Mouse (Mus musculus): ENCODE results near the gene Bicdl2. TPM values are rescaled to one million over a fixed set of nuclear protein-coding genes. Genes with fewer than 3 reads are reported as not detected.

Gene Bicdl2
- polyA plus RNA-seq, 1 experiment from 2014 or later = not detected

- under 1% methylated on average over 34 of the region's 34 CpGs for WGBS
- Histone ChIP-seq H3K4me2 (ENCODE audit: low read depth) (peak within 1 kb of the TSS; percentile 71), H3K27me3 (ENCODE audit: control insufficient read depth, insufficient read depth, low read length) (peaks cover 58% of the 10 kb centered on the region), H3K27ac (ENCODE audit: low read depth, low read length) (no peak within 1 kb of the TSS), H3K9me3 (ENCODE audit: control insufficient read depth, low read length) (no peaks in the 10 kb centered on the region), H3K9ac (ENCODE audit: low read length) (peak within 1 kb of the TSS; percentile 2), H3K4me1 (ENCODE audit: control insufficient read depth, insufficient read depth, low read length) (peaks cover 15% of the 10 kb centered on the region), H3K4me3 (ENCODE audit: low read depth, low read length) (peak within 1 kb of the TSS; percentile 35), H3K36me3 (ENCODE audit: control insufficient read depth, insufficient read depth, low read length) (no peaks in the 10 kb centered on the region)
- ATAC-seq (ENCODE audit: insufficient read depth, low FRiP score, low TSS enrichment) (peak; percentile 22; the same call in 1 of the 2 replicates), DNase-seq (ENCODE audit: low spot score) (peak; percentile 91)
These were observed 17.0 kb downstream of the Bicdl2 start, which contains the start of gene Tnfrsf12a for GRCm38 (mm10) chr17:23677236-23677679. TSS of gene Tnfrsf12a (minus strand) at chr17:23677468.

- no peaks in the 10 kb centered on the region for H3K9me3 ChIP-seq (ENCODE audit: control insufficient read depth, low read length)
- no peak within 1 kb of the TSS for H3K27ac ChIP-seq (ENCODE audit: low read depth, low read length)
- no peak within 1 kb of the TSS for H3K9ac ChIP-seq (ENCODE audit: low read length)
- H3K4me3 ChIP-seq (ENCODE audit: low read depth, low read length) = peak within 1 kb of the TSS; percentile 10; the same call in 1 of the 2 replicates
- ATAC-seq (ENCODE audit: insufficient read depth, low FRiP score, low TSS enrichment) (no peak), DNase-seq (ENCODE audit: low spot score) (no peak)
- H3K4me1 ChIP-seq (ENCODE audit: control insufficient read depth, insufficient read depth, low read length) = peaks cover 13% of the 10 kb centered on the region
- whole genome bisulfite sequencing = 2% methylated on average over 37 of the region's 38 CpGs
- H3K36me3 ChIP-seq (ENCODE audit: control insufficient read depth, insufficient read depth, low read length) = no peaks in the 10 kb centered on the region
- H3K27me3 ChIP-seq (ENCODE audit: control insufficient read depth, insufficient read depth, low read length) = peaks cover 71% of the 10 kb centered on the region
- H3K4me2 ChIP-seq (ENCODE audit: low read depth) = 0 out of 2 replicates have a peak within 1 kb of the TSS, but pooled peaks have one; percentile 2
These were observed 19.0 kb downstream of the Bicdl2 start, which contains the start of gene Cldn6 for GRCm38 (mm10) chr17:23679127-23679835. TSS of gene Cldn6 (plus strand) at chr17:23679249.

GRCm38 (mm10) chr17:23680336-23680735 lies 20.0 kb downstream of the Bicdl2 start:
- H3K4me1 ChIP-seq (ENCODE audit: control insufficient read depth, insufficient read depth, low read length) = peaks cover 13% of the 10 kb centered on the region
- H3K9ac ChIP-seq (ENCODE audit: low read length) = no peak overlapping the region
- no peaks in the 10 kb centered on the region for H3K9me3 ChIP-seq (ENCODE audit: control insufficient read depth, low read length)
- no peaks in the 10 kb centered on the region for H3K36me3 ChIP-seq (ENCODE audit: control insufficient read depth, insufficient read depth, low read length)
- ATAC-seq (ENCODE audit: insufficient read depth, low FRiP score, low TSS enrichment) = no peak
- 77% methylated on average over 9 of the region's 9 CpGs for WGBS
- H3K27ac ChIP-seq (ENCODE audit: low read depth, low read length) = no peak overlapping the region
- peaks cover 65% of the 10 kb centered on the region for H3K27me3 ChIP-seq (ENCODE audit: control insufficient read depth, insufficient read depth, low read length)
- no peak overlapping the region for H3K4me2 ChIP-seq (ENCODE audit: low read depth)
- no peak for DNase-seq (ENCODE audit: low spot score)
- no peak overlapping the region for H3K4me3 ChIP-seq (ENCODE audit: low read depth, low read length)

DNA sequence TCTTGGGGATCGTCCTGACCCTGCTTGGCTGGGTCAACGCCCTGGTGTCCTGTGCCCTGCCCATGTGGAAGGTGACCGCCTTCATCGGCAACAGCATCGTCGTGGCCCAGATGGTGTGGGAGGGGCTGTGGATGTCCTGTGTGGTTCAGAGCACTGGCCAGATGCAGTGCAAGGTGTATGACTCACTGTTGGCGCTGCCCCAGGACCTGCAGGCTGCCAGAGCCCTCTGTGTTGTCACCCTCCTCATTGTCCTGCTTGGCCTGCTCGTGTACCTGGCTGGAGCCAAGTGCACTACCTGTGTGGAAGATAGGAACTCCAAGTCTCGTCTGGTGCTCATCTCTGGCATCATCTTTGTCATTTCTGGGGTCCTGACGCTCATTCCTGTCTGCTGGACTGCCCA lies 20.8 kb downstream of the Bicdl2 start:
- Histone ChIP-seq H3K9me3 (ENCODE audit: control insufficient read depth, low read length) (no peaks in the 10 kb centered on the region), H3K4me3 (ENCODE audit: low read depth, low read length) (no peak overlapping the region), H3K36me3 (ENCODE audit: control insufficient read depth, insufficient read depth, low read length) (no peaks in the 10 kb centered on the region), H3K4me2 (ENCODE audit: low read depth) (no peak overlapping the region), H3K27me3 (ENCODE audit: control insufficient read depth, insufficient read depth, low read length) (peaks cover 58% of the 10 kb centered on the region), H3K9ac (ENCODE audit: low read length) (no peak overlapping the region), H3K27ac (ENCODE audit: low read depth, low read length) (no peak overlapping the region), H3K4me1 (ENCODE audit: control insufficient read depth, insufficient read depth, low read length) (peaks cover 8% of the 10 kb centered on the region)
- ATAC-seq (ENCODE audit: insufficient read depth, low FRiP score, low TSS enrichment) = no peak
- whole genome bisulfite sequencing = 74% methylated on average over 10 of the region's 10 CpGs
- DNase-seq (ENCODE audit: low spot score) = no peak

GRCm38 (mm10) chr17:23682092-23682491 lies 21.8 kb downstream of the Bicdl2 start:
- WGBS = 59% methylated on average over 4 of the region's 4 CpGs
- H3K9ac ChIP-seq (ENCODE audit: low read length) = no peak overlapping the region
- no peak overlapping the region for H3K4me3 ChIP-seq (ENCODE audit: low read depth, low read length)
- DNase-seq (ENCODE audit: low spot score) = no peak
- H3K4me1 ChIP-seq (ENCODE audit: control insufficient read depth, insufficient read depth, low read length) = peaks cover 2% of the 10 kb centered on the region; the same call in 1 of the 2 replicates
- H3K9me3 ChIP-seq (ENCODE audit: control insufficient read depth, low read length) = no peaks in the 10 kb centered on the region
- H3K36me3 ChIP-seq (ENCODE audit: control insufficient read depth, insufficient read depth, low read length) = no peaks in the 10 kb centered on the region
- H3K4me2 ChIP-seq (ENCODE audit: low read depth) = no peak overlapping the region
- no peak for ATAC-seq (ENCODE audit: insufficient read depth, low FRiP score, low TSS enrichment)
- no peak overlapping the region for H3K27ac ChIP-seq (ENCODE audit: low read depth, low read length)
- peaks cover 54% of the 10 kb centered on the region for H3K27me3 ChIP-seq (ENCODE audit: control insufficient read depth, insufficient read depth, low read length)

GRCm38 (mm10) chr17:23682530-23682929 lies 22.2 kb downstream of the Bicdl2 start:
- Histone ChIP-seq H3K27ac (ENCODE audit: low read depth, low read length) (no peak overlapping the region), H3K4me3 (ENCODE audit: low read depth, low read length) (no peak overlapping the region), H3K9me3 (ENCODE audit: control insufficient read depth, low read length) (no peaks in the 10 kb centered on the region), H3K36me3 (ENCODE audit: control insufficient read depth, insufficient read depth, low read length) (no peaks in the 10 kb centered on the region), H3K27me3 (ENCODE audit: control insufficient read depth, insufficient read depth, low read length) (peaks cover 54% of the 10 kb centered on the region), H3K4me1 (ENCODE audit: control insufficient read depth, insufficient read depth, low read length) (peaks cover 2% of the 10 kb centered on the region; the same call in 1 of the 2 replicates), H3K4me2 (ENCODE audit: low read depth) (no peak overlapping the region), H3K9ac (ENCODE audit: low read length) (no peak overlapping the region)
- WGBS = 58% methylated on average over 3 of the region's 3 CpGs
- no peak for ATAC-seq (ENCODE audit: insufficient read depth, low FRiP score, low TSS enrichment)
- peak; percentile 8 for DNase-seq (ENCODE audit: low spot score)

- Histone ChIP-seq H3K9ac (ENCODE audit: low read length) (no peak overlapping the region), H3K27ac (ENCODE audit: low read depth, low read length) (no peak overlapping the region), H3K4me1 (ENCODE audit: control insufficient read depth, insufficient read depth, low read length) (peaks cover 2% of the 10 kb centered on the region; the same call in 1 of the 2 replicates), H3K4me2 (ENCODE audit: low read depth) (no peak overlapping the region), H3K4me3 (ENCODE audit: low read depth, low read length) (no peak overlapping the region), H3K27me3 (ENCODE audit: control insufficient read depth, insufficient read depth, low read length) (peaks cover 50% of the 10 kb centered on the region), H3K9me3 (ENCODE audit: control insufficient read depth, low read length) (no peaks in the 10 kb centered on the region), H3K36me3 (ENCODE audit: control insufficient read depth, insufficient read depth, low read length) (no peaks in the 10 kb centered on the region)
- WGBS = 16% methylated on average over 15 of the region's 15 CpGs
- DNase-seq (ENCODE audit: low spot score) (no peak), ATAC-seq (ENCODE audit: insufficient read depth, low FRiP score, low TSS enrichment) (no peak)
These were observed 22.9 kb downstream of the Bicdl2 start for GRCm38 (mm10) chr17:23683226-23683625.

- 11% methylated on average over 15 of the region's 15 CpGs for WGBS
- Histone ChIP-seq H3K27me3 (ENCODE audit: control insufficient read depth, insufficient read depth, low read length) (peaks cover 42% of the 10 kb centered on the region), H3K27ac (ENCODE audit: low read depth, low read length) (no peak within 1 kb of the TSS), H3K4me3 (ENCODE audit: low read depth, low read length) (no peak within 1 kb of the TSS), H3K9me3 (ENCODE audit: control insufficient read depth, low read length) (no peaks in the 10 kb centered on the region), H3K36me3 (ENCODE audit: control insufficient read depth, insufficient read depth, low read length) (no peaks in the 10 kb centered on the region), H3K4me1 (ENCODE audit: control insufficient read depth, insufficient read depth, low read length) (peaks cover 2% of the 10 kb centered on the region; the same call in 1 of the 2 replicates), H3K4me2 (ENCODE audit: low read depth) (no peak within 1 kb of the TSS), H3K9ac (ENCODE audit: low read length) (no peak within 1 kb of the TSS)
- no peak; the same call in 1 of the 2 replicates for ATAC-seq (ENCODE audit: insufficient read depth, low FRiP score, low TSS enrichment)
- DNase-seq (ENCODE audit: low spot score) = peak; percentile 12
These were observed 23.8 kb downstream of the Bicdl2 start, which contains the start of gene Cldn9 for GRCm38 (mm10) chr17:23683856-23684672. TSS of gene Cldn9 (minus strand) at chr17:23684026.
